Mouse (Mus musculus) kidney, adult 2 months (tissue): ENCODE measurements around the gene Zfand2b.

ENCODE experiments used
- CTCF ChIP-seq: fragments of 200-500 bp; conservative IDR thresholded peaks from 2 replicates; pipeline ENCODE4 v1.5.1; 2011; ENCODE audit warnings: low read depth, mild to moderate bottlenecking, control low read depth, low read length, moderate library complexity, mixed read lengths; ENCODE audit not compliant: insufficient read depth, insufficient read length
- POLR2A ChIP-seq: fragments of 200-500 bp; IDR thresholded peaks from one replicate; pipeline ENCODE4 v1.6.1; 2011; ENCODE audit warnings: low read depth, low read length, control low read depth

DNA sequence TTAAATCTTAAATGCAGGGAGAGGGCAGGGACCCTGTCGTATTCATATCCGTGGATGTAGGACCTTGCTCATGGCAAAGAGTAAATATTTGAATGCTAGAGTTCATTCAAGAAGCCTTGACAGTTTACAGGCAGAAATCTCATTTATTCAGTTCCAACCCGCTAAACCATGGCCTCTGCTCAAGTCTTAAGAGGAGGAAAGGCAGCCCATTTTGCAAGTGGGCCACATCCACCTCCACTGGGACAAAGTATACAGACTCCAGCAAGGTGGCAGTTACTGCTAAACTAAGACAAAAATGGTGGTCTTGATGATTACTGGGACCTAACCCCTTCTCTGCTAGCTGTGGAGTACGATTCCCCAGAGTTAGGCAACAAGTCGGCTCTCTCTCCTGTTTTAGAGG lies 43.0 kb upstream of the Zfand2b start:
- TF ChIP-seq CTCF (no peak), POLR2A (no peak)
